In the genomic region with DNA sequence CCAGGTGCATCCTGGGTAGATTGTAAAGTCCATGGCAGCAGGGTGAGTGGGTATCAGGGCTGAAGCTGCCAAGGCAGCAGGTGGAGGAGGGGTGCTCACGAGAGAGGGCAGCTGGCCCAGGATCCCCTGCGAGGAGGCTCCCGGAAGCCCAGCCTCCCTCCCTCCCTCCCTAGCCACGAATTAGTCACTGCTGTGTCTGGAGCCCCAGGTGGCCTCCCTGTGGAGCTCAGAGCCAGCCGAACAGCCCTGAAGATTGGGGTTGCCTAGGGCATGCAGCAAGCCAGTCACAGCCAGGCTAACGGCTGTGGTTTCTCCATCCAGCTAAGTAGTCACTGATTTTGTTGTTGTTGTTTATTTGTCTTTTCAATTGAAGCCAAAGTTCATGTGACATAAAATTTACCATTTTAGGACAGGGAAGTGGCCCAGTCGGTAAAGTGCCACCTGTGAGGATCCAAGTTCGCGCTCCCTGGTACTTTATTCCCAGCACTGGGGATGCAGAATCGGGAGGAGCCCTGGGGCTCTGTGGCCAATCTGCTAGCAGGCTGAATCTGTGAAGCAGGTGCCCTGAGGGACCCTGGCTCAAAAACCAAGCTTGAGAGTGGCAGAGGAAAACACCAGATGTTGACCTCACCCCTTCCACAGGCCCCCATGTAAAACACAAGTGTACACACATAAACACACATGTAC, we compare ENCODE assay signal across 1 mouse cellular context.
A peak's percentile ranks its signal among the peaks of the same experiment; 100 is the strongest.
TF ChIP-seq lines count a peak whose summit lies in the region.

No protein-coding gene starts in this region.

TF ChIP-seq in CH12.LX, 34 proteins besides CTCF, POLR2A, EP300 and RAD21 (continued from another document):
- peak; percentile 50; the same call in 1 of the 2 replicates for TF ChIP-seq IRF4 (IDR thresholded peaks at IDR 0.05; ENCODE audit: low read depth, low read length)
- no peak for TF ChIP-seq KAT2A (IDR thresholded peaks at IDR 0.05; ENCODE audit: insufficient replicate concordance, low read length)
- no peak for TF ChIP-seq SMC3 (IDR thresholded peaks at IDR 0.05; ENCODE audit: low read depth, low read length)
- 0 out of 2 replicates have a peak, but pooled peaks have one; percentile 19 for TF ChIP-seq SIN3A (IDR thresholded peaks at IDR 0.05; ENCODE audit: low read length)
- TF ChIP-seq ETS1 (conservative IDR thresholded peaks at IDR 0.05; ENCODE audit: low read depth, low read length), result peak; percentile 52
- TF ChIP-seq RCOR1 (conservative IDR thresholded peaks at IDR 0.05; ENCODE audit: low read depth, low read length), result no peak
- no peak for TF ChIP-seq JUN (IDR thresholded peaks at IDR 0.05; ENCODE audit: insufficient read depth, low read depth, low read length)
- no peak; the same call in 1 of the 2 replicates for TF ChIP-seq NELFE (IDR thresholded peaks at IDR 0.05; ENCODE audit: low read depth, low read length)
- TF ChIP-seq USF1 (IDR thresholded peaks at IDR 0.05; ENCODE audit: low read depth, low read length), result no peak
